Mouse (Mus musculus): ENCODE data around the gene 4930469K13Rik.
A peak's percentile ranks its signal among the peaks of the same experiment; 100 is the strongest.

Gene 4930469K13Rik

DNA sequence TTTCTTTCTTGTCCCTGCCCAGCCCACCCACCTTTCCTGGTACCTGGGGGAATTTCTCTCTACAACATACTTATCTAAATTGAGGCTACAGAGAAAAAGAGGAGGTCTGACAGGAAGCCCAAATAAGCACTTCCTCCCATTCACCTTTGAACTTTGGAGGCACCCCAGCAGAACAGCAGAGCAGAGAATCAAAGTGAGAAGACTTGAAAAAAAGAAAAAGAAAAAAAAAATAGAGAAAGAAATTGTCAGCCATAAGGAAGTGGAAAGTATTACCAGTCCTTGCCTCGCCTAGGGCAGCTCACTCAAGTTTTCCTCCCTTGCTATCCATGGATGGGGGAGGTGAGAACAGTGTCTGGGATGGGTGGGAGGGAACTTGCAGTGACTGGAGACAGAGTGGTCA lies 55.5 kb downstream of the 4930469K13Rik start:
- DNase-seq (ENCODE audit: low read depth, low spot score), result no peak

DNA sequence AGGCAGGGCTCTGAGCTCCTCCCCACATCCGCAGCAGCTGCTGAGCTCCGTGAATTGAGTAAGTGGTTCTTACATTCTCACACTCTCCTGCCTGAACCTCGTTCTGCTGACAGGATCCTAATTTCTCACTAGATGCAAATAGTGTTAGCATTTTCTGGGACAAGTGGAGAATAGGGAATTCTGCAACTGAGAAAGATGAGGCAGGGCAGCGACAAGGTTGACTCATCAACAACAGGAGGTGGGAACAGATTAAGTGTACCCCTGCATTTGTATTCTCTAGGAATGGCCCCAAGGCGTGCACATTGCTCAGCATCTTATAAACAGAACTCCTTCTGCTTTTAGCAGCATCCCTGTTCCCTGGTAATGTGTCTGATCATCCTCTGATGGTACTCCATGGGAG lies 58.3 kb downstream of the 4930469K13Rik start:
- no peak for DNase-seq (ENCODE audit: low read depth, low spot score)

DNA sequence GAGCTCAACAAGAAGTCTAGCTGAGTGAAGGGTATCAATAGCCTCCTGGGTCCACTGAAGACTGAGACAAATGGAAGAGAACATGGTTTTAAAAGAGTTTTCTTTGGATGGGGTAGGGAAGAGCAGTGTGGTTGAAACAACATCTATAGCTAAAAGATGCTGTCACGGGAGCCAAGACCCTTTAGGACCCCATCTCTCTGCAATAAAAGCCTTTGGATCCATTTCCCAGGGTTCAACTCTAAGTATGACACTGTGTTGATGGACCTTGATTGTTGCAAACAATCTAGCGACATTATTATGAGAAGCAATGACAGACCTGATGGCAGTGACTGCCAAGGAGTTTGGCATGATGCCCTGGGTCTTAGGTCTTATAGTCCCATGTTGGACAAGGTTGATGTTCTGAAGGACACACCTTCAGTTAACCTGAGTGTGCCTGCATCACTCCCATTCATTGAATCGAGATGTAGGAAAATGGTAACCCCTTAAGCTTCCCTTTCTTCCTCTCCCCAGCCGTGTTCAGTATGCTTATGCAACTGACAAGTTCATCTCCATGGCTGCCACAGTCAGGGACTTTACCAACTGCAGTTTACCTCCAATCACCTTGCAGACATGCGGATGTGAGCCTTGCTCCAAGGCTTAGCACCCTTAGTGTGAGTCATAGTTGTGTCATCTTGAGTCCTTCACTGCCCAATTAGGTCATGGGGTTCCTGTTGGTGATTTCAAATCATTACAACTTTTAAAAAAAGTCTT lies 62.3 kb downstream of the 4930469K13Rik start:
- DNase-seq (ENCODE audit: low read depth, low spot score), result no peak

- DNase-seq (ENCODE audit: low read depth, low spot score), result no peak
These were observed 63.6 kb downstream of the 4930469K13Rik start for GRCm38 (mm10) chr11:34034794-34035193.

- DNase-seq (ENCODE audit: low read depth, low spot score), result no peak
These were observed 64.3 kb downstream of the 4930469K13Rik start for GRCm38 (mm10) chr11:34034008-34034505.

- no peak for DNase-seq (ENCODE audit: low read depth, low spot score)
These were observed 67.1 kb downstream of the 4930469K13Rik start for GRCm38 (mm10) chr11:34031015-34031805.

DNA sequence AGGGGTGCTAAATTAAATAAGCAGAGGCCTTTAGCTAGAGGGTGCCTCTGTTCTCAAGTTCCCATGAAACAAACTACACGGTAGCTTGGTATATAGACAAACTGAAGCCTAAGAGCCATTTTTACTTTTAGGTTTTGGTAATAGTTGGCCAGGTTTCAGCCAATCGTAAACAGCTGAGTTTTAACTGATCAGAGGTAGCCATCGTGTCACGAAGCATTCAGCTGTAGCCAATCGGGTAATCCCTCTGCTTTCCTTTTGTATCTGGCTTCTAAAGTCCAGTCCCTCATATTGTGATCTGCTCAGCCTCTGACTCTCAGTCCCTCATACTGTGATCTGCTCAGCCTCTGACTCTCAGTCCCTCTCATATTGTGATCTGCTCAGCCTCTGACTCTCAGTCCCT lies 68.7 kb downstream of the 4930469K13Rik start:
- no peak for DNase-seq (ENCODE audit: low read depth, low spot score)

DNA sequence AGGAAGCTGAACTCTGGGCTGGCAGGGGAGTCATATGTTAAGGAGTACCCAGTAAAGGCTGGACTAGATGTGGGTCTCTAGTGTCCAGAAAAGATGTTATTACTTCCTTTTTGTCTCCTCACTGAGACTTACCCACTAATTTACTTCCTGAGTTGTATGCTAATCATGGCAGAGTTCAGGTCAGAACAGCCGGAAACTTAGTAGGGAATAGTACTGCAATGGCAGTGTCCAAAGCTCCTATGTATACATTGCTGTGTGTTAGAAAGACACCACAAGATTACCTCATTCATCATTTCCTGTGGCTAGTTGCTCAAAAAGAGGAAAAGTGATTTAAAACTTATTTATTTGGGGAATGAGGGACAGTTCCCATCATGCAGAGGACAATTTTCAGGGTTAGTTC lies 73.3 kb downstream of the 4930469K13Rik start:
- DNase-seq (ENCODE audit: low read depth, low spot score), result no peak

DNA sequence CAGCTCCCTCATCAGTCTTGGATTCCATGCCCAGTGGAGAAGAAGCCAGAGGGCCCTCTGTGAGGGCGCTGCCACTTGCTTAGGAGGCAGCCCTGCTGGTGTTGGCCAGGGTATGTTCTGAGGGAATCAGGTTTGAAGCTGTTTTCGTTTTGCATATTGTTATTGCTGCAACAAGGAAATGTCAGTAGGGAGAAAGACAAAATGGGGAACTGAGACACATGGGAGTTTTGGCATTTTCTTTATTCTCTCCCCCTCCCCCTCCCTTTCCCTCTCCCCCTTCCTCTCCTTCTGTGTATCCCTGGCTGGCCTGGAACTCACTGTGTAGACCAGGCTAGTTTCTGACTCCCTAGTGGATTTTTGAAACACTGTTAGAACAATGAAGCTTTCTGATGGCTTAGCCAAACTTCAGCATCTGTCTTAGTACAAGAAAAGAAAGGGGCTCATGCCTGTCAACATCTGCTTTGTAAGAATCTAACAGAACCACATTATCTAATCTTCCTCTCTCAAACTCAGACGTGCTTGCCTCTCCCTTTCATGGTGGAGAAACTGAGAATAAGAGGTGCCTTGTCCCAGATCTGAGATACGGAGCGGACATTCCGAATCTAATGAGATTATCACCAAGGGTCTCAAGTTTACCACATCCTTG lies 86.2 kb downstream of the 4930469K13Rik start:
- DNase-seq (ENCODE audit: low read depth, low spot score), result no peak

- DNase-seq (ENCODE audit: low read depth, low spot score), result no peak
These were observed 87.5 kb downstream of the 4930469K13Rik start for GRCm38 (mm10) chr11:34010859-34011172.

- DNase-seq (ENCODE audit: low read depth, low spot score), result no peak
These were observed 88.1 kb downstream of the 4930469K13Rik start for GRCm38 (mm10) chr11:34010133-34010858.

GRCm38 (mm10) chr11:34009316-34010087 lies 88.9 kb downstream of the 4930469K13Rik start:
- DNase-seq (ENCODE audit: low read depth, low spot score), result no peak

DNA sequence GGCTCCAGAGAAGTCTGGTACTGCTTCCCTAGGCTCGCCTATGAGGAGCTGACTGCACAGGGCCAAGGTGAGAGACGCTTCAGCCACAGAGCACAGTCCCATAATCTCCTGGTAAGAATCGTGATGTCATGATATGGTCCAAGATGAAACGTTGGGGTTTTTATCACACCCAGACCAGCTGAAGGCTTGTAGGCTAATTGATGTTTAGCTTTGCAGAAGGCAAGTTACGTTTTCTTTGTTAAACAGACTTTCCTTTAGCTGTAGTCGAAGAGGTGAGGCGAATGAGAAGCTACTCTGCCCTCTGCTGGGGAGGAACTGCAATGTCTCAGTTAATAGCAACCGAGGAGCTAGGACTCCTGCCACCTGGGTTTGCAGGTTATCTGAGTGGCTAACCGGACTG lies 89.7 kb downstream of the 4930469K13Rik start:
- peak; percentile 11 for DNase-seq (ENCODE audit: low read depth, low spot score)

GRCm38 (mm10) chr11:34008214-34008613 lies 90.1 kb downstream of the 4930469K13Rik start:
- no peak for DNase-seq (ENCODE audit: low read depth, low spot score)

- no peak for DNase-seq (ENCODE audit: low read depth, low spot score)
These were observed 90.7 kb downstream of the 4930469K13Rik start for GRCm38 (mm10) chr11:34007616-34008015.

- no peak for DNase-seq (ENCODE audit: low read depth, low spot score)
These were observed 95.8 kb downstream of the 4930469K13Rik start for GRCm38 (mm10) chr11:34002593-34002965.

- peak; percentile 28 for DNase-seq (ENCODE audit: low read depth, low spot score)
These were observed 96.3 kb downstream of the 4930469K13Rik start for GRCm38 (mm10) chr11:34001938-34002592.

DNA sequence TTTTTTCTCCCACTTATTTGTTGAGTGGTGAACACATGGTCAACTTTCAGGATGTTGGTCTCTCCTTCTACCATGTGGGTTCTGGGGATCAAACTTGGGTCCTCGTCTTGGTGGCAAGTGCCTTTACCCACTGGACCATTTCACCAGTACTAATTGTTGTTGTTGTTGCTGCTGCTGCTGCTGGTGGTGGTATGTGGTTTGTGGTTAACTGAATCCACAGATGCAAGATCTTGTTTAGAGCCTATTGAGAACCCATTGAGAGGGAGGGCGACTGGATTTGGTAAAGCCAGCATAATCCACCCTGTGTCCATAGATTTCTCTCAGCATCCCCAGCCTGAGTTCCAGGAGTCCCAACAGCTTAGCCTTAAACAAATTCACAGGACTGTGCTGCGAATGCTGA lies 97.9 kb downstream of the 4930469K13Rik start:
- DNase-seq (ENCODE audit: low read depth, low spot score), result no peak

DNA sequence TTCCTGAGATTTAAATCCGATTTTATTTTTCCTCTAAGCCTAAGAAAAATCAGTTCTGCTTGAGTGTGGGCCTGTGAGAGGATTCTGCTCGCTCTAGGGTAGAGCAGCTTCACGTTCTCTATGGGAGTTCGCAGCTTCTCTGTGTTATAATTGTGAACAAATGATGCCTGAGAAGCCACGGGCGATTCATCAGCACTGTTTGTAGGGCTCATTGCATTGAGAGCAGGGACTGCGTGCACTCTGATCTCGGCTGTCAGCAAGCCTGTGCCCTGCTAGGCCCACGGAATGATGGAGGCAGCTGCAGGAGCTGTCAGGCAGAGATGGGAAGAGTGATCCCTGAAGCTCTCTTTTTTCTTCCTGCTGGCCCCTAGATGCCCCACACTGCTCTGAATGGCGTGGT lies 100.1 kb downstream of the 4930469K13Rik start:
- no peak for DNase-seq (ENCODE audit: low read depth, low spot score)

DNA sequence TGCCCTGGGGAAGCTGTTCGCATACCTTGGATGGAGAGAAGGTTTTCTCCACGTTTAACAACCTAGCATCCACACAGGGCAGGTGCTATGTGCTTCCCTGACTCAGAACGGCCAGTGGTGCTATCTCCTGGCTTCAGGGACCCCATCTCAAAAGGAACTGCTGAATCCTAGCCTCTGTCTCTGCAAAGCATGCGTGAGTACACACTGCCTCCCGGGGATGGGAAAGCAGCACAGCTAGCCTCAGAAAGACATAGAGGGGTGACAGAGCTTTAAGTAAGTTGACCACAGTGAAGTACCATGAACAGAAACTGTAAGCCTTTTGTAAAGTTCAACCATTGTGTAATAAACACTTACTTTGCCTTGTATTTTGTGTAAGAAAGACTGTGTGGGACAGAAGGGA lies 104.9 kb downstream of the 4930469K13Rik start:
- no peak for DNase-seq (ENCODE audit: low read depth, low spot score)

DNA sequence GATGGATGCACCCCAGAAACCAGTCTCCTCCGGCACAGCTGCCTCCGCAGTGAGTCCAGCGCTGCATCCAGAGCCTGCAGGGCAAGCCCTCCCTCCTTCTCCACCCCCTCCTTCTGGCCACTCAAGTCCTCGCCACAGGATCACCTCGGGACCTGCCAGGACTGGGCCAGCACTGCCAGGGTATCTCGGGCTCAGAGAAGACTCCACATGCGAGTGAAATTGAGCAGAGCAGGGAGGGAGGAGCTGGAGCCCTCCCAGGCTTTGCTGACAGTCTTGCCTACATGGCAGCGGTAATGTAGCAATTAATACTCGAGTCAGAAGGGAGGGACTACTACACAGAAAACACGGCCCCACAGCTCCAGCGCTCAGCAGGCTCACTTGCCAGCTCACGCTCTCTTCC lies 105.4 kb downstream of the 4930469K13Rik start, which contains the start of gene Kcnip1:
Kcnip1 (minus strand) TSS at position 215 of the 400 bp plus-strand sequence.
- DNase-seq (ENCODE audit: low read depth, low spot score), result no peak
